Mouse (Mus musculus): ENCODE results near the gene Rab6b. TPM values are rescaled to one million over a fixed set of nuclear protein-coding genes. Genes with fewer than 3 reads are reported as not detected.

The Rab6b gene
- total and polyA plus RNA-seq, 3 experiments = not detected

Other genes with a start within 250 kb of the Rab6b start
- not detected in 2 replicates for gene Slco2a1, start 123.1 kb upstream of the Rab6b start, total RNA-seq (2012; rRNA removed)
- under 1 TPM in 1 of 2 experiments, not detected in 1; 0.01 TPM for gene Slco2a1, start 123.1 kb upstream of the Rab6b start, polyA plus RNA-seq (2012; ENCODE audit: insufficient read depth in 1 of 2, insufficient read length in 2 of 2, low read depth in 1 of 2, low replicate concordance in 2 of 2, missing spikeins in 1 of 2)
- gene Srprb, start 90.3 kb downstream of the Rab6b start, total RNA-seq (2012; rRNA removed) = 62.0 and 71.5 TPM in 2 replicates
- 10 to 100 TPM in 1 of 2 experiments, not detected in 1; 85.0 TPM for gene Srprb, start 90.3 kb downstream of the Rab6b start, polyA plus RNA-seq (2012; ENCODE audit: insufficient read depth in 1 of 2, insufficient read length in 2 of 2, low read depth in 1 of 2, low replicate concordance in 2 of 2, missing spikeins in 1 of 2)
- gene Gm20425, start 118.5 kb downstream of the Rab6b start, total RNA-seq (2012; rRNA removed) = not detected in 2 replicates
- gene Gm20425, start 118.5 kb downstream of the Rab6b start, polyA plus RNA-seq (2012; ENCODE audit: insufficient read depth in 1 of 2, insufficient read length in 2 of 2, low read depth in 1 of 2, low replicate concordance in 2 of 2, missing spikeins in 1 of 2) = not detected
- gene Trf, start 118.7 kb downstream of the Rab6b start, total RNA-seq (2012; rRNA removed) = not detected in 2 replicates
- gene Trf, start 118.7 kb downstream of the Rab6b start, polyA plus RNA-seq (2012; ENCODE audit: insufficient read depth in 1 of 2, insufficient read length in 2 of 2, low read depth in 1 of 2, low replicate concordance in 2 of 2, missing spikeins in 1 of 2) = not detected
- gene 1300017J02Rik, start 193.3 kb downstream of the Rab6b start, total RNA-seq (2012; rRNA removed) = 0.07 and 0.62 TPM in 2 replicates
- 1 to 10 TPM in 1 of 2 experiments, not detected in 1; 2.6 TPM for gene 1300017J02Rik, start 193.3 kb downstream of the Rab6b start, polyA plus RNA-seq (2012; ENCODE audit: insufficient read depth in 1 of 2, insufficient read length in 2 of 2, low read depth in 1 of 2, low replicate concordance in 2 of 2, missing spikeins in 1 of 2)
- gene Topbp1, start 193.4 kb downstream of the Rab6b start, total RNA-seq (2012; rRNA removed) = 120 and 127 TPM in 2 replicates
- gene Topbp1, start 193.4 kb downstream of the Rab6b start, polyA plus RNA-seq (2012; ENCODE audit: insufficient read depth in 1 of 2, insufficient read length in 2 of 2, low read depth in 1 of 2, low replicate concordance in 2 of 2, missing spikeins in 1 of 2) = 100 to 1,000 TPM; 216 to 756 TPM